Mouse (Mus musculus) forebrain, embryonic 14.5 days (tissue): ENCODE results near the gene Iqch. TPM values are rescaled to one million over a fixed set of nuclear protein-coding genes. Genes with fewer than 3 reads are reported as not detected.

Source experiments
- ATAC-seq: fragments of 200-750 bp; cut with Nextera tagmentation; 2 replicates; pipeline ENCODE4 v1.8.0; 2017; ENCODE audit warnings: mild to moderate bottlenecking, moderate library complexity
- DNase-seq: peaks from one replicate; pipeline ENCODE4 v3.0.0-alpha.2; 2015; ENCODE audit warnings: low spot score
- H3K27ac ChIP-seq: fragments of 300-500 bp; sonication (generic); 2 replicates; pipeline ENCODE4 v1.5.1; 2014; ENCODE audit warnings: low read depth, mild to moderate bottlenecking, control low read depth, low read length, moderate library complexity
- H3K27me3 ChIP-seq: fragments of 300-500 bp; sonication (generic); replicated peaks from 2 replicates; pipeline ENCODE4 v1.6.1; 2014; ENCODE audit warnings: low read length, control low read depth, mixed read lengths; ENCODE audit not compliant: control insufficient read depth, insufficient read depth
- H3K36me3 ChIP-seq: fragments of 300-500 bp; sonication (generic); 2 replicates; pipeline ENCODE4 v1.6.1; 2014; ENCODE audit warnings: low read length, control low read depth; ENCODE audit not compliant: control insufficient read depth, insufficient read depth
- H3K4me1 ChIP-seq: fragments of 300-500 bp; sonication (generic); 2 replicates; pipeline ENCODE4 v1.6.1; 2014; ENCODE audit warnings: antibody characterized with exemption, low read length, control low read depth; ENCODE audit not compliant: control insufficient read depth, insufficient read depth
- H3K4me2 ChIP-seq: fragments of 300-500 bp; sonication (generic); 2 replicates; pipeline ENCODE4 v1.6.1; 2014; ENCODE audit warnings: mild to moderate bottlenecking, control low read depth, low read length
- H3K4me3 ChIP-seq: fragments of 300-500 bp; sonication (generic); 2 replicates; pipeline ENCODE4 v1.5.1; 2014; ENCODE audit warnings: low read depth, low read length, control low read depth
- H3K9ac ChIP-seq: fragments of 300-500 bp; sonication (generic); 2 replicates; pipeline ENCODE4 v1.6.1; 2014; ENCODE audit warnings: mild to moderate bottlenecking, low read length, control low read depth, moderate library complexity
- H3K9me3 ChIP-seq: fragments of 300-500 bp; sonication (generic); replicated peaks from 2 replicates; pipeline ENCODE4 v1.6.1; 2016; ENCODE audit warnings: low read length, control low read depth, mixed read lengths; ENCODE audit not compliant: control insufficient read depth
- WGBS: fragments of 180-500 bp; shearing (Covaris S2); extraction: QIAGEN DNeasy Blood & Tissue Kit; methylation state at CpG from one replicate; pipeline ENCODE4 v1.1.7; 2014; 5-methylcytosine and 5-hydroxymethylcytosine counted together
- polyA plus RNA-seq: library from polyadenylated mRNA; unstranded; fragments of >200 nt; fragmentation: Nextera tagmentation; extraction: Ambion mirVana; gene quantifications from 2 replicates; pipeline ENCODE4 v1.2.1, GENCODE M21; 2014

Gene Iqch
- polyA plus RNA-seq, 1 experiment from 2014 or later: 0.06 TPM

GRCm38 (mm10) chr9:63608006-63608405, 5.7 kb upstream of the Iqch start:
- Histone ChIP-seq H3K9me3 (no peaks in the 10 kb centered on the region), H3K36me3 (no peaks in the 10 kb centered on the region), H3K4me2 (no peak overlapping the region), H3K4me3 (no peak overlapping the region), H3K4me1 (peaks cover 20% of the 10 kb centered on the region), H3K27ac (no peak overlapping the region), H3K27me3 (no peaks in the 10 kb centered on the region), H3K9ac (no peak overlapping the region)
- ATAC-seq (no peak), DNase-seq (no peak)
- WGBS: 66% methylated on average over 6 of the region's 6 CpGs

- H3K4me1 ChIP-seq: peaks cover 20% of the 10 kb centered on the region
- WGBS: 76% methylated on average over 2 of the region's 2 CpGs
- no peak overlapping the region for H3K27ac ChIP-seq
- H3K4me2 ChIP-seq: no peak overlapping the region
- no peaks in the 10 kb centered on the region for H3K27me3 ChIP-seq
- H3K9ac ChIP-seq: no peak overlapping the region
- H3K36me3 ChIP-seq: no peaks in the 10 kb centered on the region
- no peaks in the 10 kb centered on the region for H3K9me3 ChIP-seq
- no peak for ATAC-seq
- H3K4me3 ChIP-seq: no peak overlapping the region
- no peak for DNase-seq
Observed at GRCm38 (mm10) chr9:63606594-63606993, 4.3 kb upstream of the Iqch start.

GRCm38 (mm10) chr9:63603849-63604248, 1.6 kb upstream of the Iqch start:
- Histone ChIP-seq H3K4me1 (peaks cover 14% of the 10 kb centered on the region), H3K4me3 (no peak overlapping the region), H3K27me3 (no peaks in the 10 kb centered on the region), H3K36me3 (no peaks in the 10 kb centered on the region), H3K9ac (no peak overlapping the region), H3K4me2 (peak overlapping the region; percentile 72), H3K27ac (no peak overlapping the region), H3K9me3 (no peaks in the 10 kb centered on the region)
- no peak for ATAC-seq
- no peak for DNase-seq
- WGBS: 62% methylated on average over 6 of the region's 6 CpGs

- ATAC-seq: no peak
- no peaks in the 10 kb centered on the region for H3K36me3 ChIP-seq
- H3K27me3 ChIP-seq: no peaks in the 10 kb centered on the region
- H3K4me2 ChIP-seq: no peak overlapping the region
- no peak overlapping the region for H3K27ac ChIP-seq
- H3K9ac ChIP-seq: no peak overlapping the region
- H3K9me3 ChIP-seq: no peaks in the 10 kb centered on the region
- no peak overlapping the region for H3K4me3 ChIP-seq
- 62% methylated on average over 9 of the region's 9 CpGs for WGBS
- H3K4me1 ChIP-seq: no peaks in the 10 kb centered on the region
- peak; percentile 33 for DNase-seq
Observed at GRCm38 (mm10) chr9:63596660-63597059, 5.6 kb downstream of the Iqch start.

GRCm38 (mm10) chr9:63595652-63596051, 6.6 kb downstream of the Iqch start:
- Histone ChIP-seq H3K36me3 (no peaks in the 10 kb centered on the region), H3K27ac (no peak overlapping the region), H3K4me3 (no peak overlapping the region), H3K9ac (no peak overlapping the region), H3K4me1 (no peaks in the 10 kb centered on the region), H3K9me3 (no peaks in the 10 kb centered on the region), H3K4me2 (no peak overlapping the region), H3K27me3 (no peaks in the 10 kb centered on the region)
- DNase-seq (peak; percentile 41), ATAC-seq (no peak)
- WGBS: 60% methylated on average over 8 of the region's 8 CpGs

GRCm38 (mm10) chr9:63595032-63595431, 7.3 kb downstream of the Iqch start:
- ATAC-seq: no peak
- no peaks in the 10 kb centered on the region for H3K4me1 ChIP-seq
- WGBS: 89% methylated on average over 1 of the region's 1 CpGs
- no peaks in the 10 kb centered on the region for H3K9me3 ChIP-seq
- H3K9ac ChIP-seq: no peak overlapping the region
- H3K4me3 ChIP-seq: no peak overlapping the region
- H3K27me3 ChIP-seq: no peaks in the 10 kb centered on the region; the same call in 1 of the 2 replicates
- H3K27ac ChIP-seq: no peak overlapping the region
- no peak for DNase-seq
- no peaks in the 10 kb centered on the region for H3K36me3 ChIP-seq
- H3K4me2 ChIP-seq: no peak overlapping the region

- Histone ChIP-seq H3K9ac (no peak overlapping the region), H3K4me2 (no peak overlapping the region), H3K27me3 (no peaks in the 10 kb centered on the region; the same call in 1 of the 2 replicates), H3K9me3 (no peaks in the 10 kb centered on the region), H3K36me3 (no peaks in the 10 kb centered on the region), H3K4me3 (no peak overlapping the region), H3K27ac (no peak overlapping the region), H3K4me1 (no peaks in the 10 kb centered on the region)
- no peak for ATAC-seq
- 88% methylated on average over 8 of the region's 8 CpGs for WGBS
- no peak for DNase-seq
Observed at GRCm38 (mm10) chr9:63591661-63592256, 10.5 kb downstream of the Iqch start.

GRCm38 (mm10) chr9:63590592-63590991, 11.7 kb downstream of the Iqch start:
- ATAC-seq: no peak
- no peaks in the 10 kb centered on the region for H3K9me3 ChIP-seq
- DNase-seq: no peak
- H3K4me3 ChIP-seq: no peak overlapping the region
- no peak overlapping the region for H3K9ac ChIP-seq
- WGBS: 83% methylated on average over 4 of the region's 4 CpGs
- no peaks in the 10 kb centered on the region; the same call in 1 of the 2 replicates for H3K27me3 ChIP-seq
- no peak overlapping the region for H3K4me2 ChIP-seq
- no peak overlapping the region for H3K27ac ChIP-seq
- H3K4me1 ChIP-seq: no peaks in the 10 kb centered on the region
- H3K36me3 ChIP-seq: no peaks in the 10 kb centered on the region

GRCm38 (mm10) chr9:63589209-63589608, 13.1 kb downstream of the Iqch start:
- no peaks in the 10 kb centered on the region; the same call in 1 of the 2 replicates for H3K27me3 ChIP-seq
- ATAC-seq: no peak
- no peaks in the 10 kb centered on the region for H3K36me3 ChIP-seq
- H3K9me3 ChIP-seq: no peaks in the 10 kb centered on the region
- no peak overlapping the region for H3K4me3 ChIP-seq
- no peak overlapping the region for H3K9ac ChIP-seq
- WGBS: 83% methylated on average over 6 of the region's 6 CpGs
- no peak overlapping the region for H3K27ac ChIP-seq
- H3K4me2 ChIP-seq: no peak overlapping the region
- H3K4me1 ChIP-seq: no peaks in the 10 kb centered on the region
- no peak for DNase-seq
